Mouse (Mus musculus) hindbrain, embryonic 12.5 days (tissue): ENCODE data around the gene Gpt2. TPM values are rescaled to one million over a fixed set of nuclear protein-coding genes. Genes with fewer than 3 reads are reported as not detected.

Experiments used
- ATAC-seq: fragments of 200-750 bp; cut with Nextera tagmentation; 2 replicates; pipeline ENCODE4 v1.8.0; 2017; ENCODE audit warnings: moderate TSS enrichment; ENCODE audit not compliant: low FRiP score
- H3K27ac ChIP-seq: fragments of 300-500 bp; sonication (generic); 2 replicates; pipeline ENCODE4 v1.5.1; 2016; ENCODE audit warnings: mild to moderate bottlenecking
- H3K27me3 ChIP-seq: fragments of 300-500 bp; sonication (generic); 2 replicates; pipeline ENCODE4 v1.6.1; 2016; ENCODE audit warnings: mild to moderate bottlenecking
- H3K36me3 ChIP-seq: fragments of 300-500 bp; sonication (generic); 2 replicates; pipeline ENCODE4 v1.6.1; 2016; ENCODE audit warnings: mild to moderate bottlenecking
- H3K4me1 ChIP-seq: fragments of 300-500 bp; sonication (generic); 2 replicates; pipeline ENCODE4 v1.6.1; 2016
- H3K4me2 ChIP-seq: fragments of 300-500 bp; sonication (generic); replicated peaks from 2 replicates; pipeline ENCODE4 v1.6.1; 2016; ENCODE audit warnings: mild to moderate bottlenecking
- H3K4me3 ChIP-seq: fragments of 300-500 bp; sonication (generic); 2 replicates; pipeline ENCODE4 v1.5.1; 2016; ENCODE audit warnings: mild to moderate bottlenecking
- H3K9ac ChIP-seq: fragments of 300-500 bp; sonication (generic); 2 replicates; pipeline ENCODE4 v1.6.1; 2016; ENCODE audit warnings: mild to moderate bottlenecking, moderate library complexity
- H3K9me3 ChIP-seq: fragments of 300-500 bp; sonication (generic); replicated peaks from 2 replicates; pipeline ENCODE4 v1.6.1; 2016; ENCODE audit warnings: mild to moderate bottlenecking
- WGBS: fragments of 180-500 bp; shearing (Covaris S2); methylation state at CpG from one replicate; pipeline ENCODE4 v1.1.7; 2016; 5-methylcytosine and 5-hydroxymethylcytosine counted together
- polyA plus RNA-seq: library from polyadenylated mRNA; unstranded; fragments of >200 nt; fragmentation: Nextera tagmentation; extraction: Ambion mirVana; gene quantifications from 2 replicates; pipeline ENCODE4 v1.2.1, GENCODE M21; 2016

Gpt2 gene
- polyA plus RNA-seq, 1 experiment from 2014 or later, result 44.8 TPM

- 79% methylated on average over 4 of the region's 4 CpGs for WGBS
- Histone ChIP-seq H3K9ac (no peak overlapping the region), H3K27ac (no peak overlapping the region), H3K4me2 (no peak overlapping the region), H3K27me3 (no peaks in the 10 kb centered on the region), H3K9me3 (no peaks in the 10 kb centered on the region), H3K4me1 (no peaks in the 10 kb centered on the region), H3K36me3 (peaks cover 67% of the 10 kb centered on the region), H3K4me3 (no peak overlapping the region)
- no peak for ATAC-seq
Measured at GRCm38 (mm10) chr8:85508661-85509060, 16.3 kb downstream of the Gpt2 start.

DNA sequence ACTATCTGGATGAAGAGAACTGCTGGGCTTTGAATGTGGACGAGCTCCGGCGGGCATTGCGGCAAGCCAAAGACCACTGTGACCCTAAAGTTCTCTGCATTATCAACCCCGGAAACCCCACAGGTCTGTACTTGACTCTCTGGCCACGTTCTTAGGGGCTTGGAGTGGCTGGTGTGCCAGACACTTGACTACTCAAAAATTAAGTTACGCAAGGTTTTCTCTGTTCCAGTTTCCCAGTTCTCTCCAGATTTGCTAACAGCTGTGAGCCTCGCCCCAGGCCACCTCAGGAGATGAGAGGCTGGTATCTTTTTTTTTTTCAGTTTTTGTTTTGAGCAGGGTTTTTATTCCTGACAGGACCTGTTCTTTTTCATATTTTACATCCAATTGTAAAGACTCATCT lies 19.9 kb downstream of the Gpt2 start:
- H3K4me1 ChIP-seq, result no peaks in the 10 kb centered on the region
- H3K4me3 ChIP-seq, result no peak overlapping the region
- peaks cover 65% of the 10 kb centered on the region for H3K36me3 ChIP-seq
- H3K27me3 ChIP-seq, result no peaks in the 10 kb centered on the region
- no peaks in the 10 kb centered on the region for H3K9me3 ChIP-seq
- no peak overlapping the region for H3K9ac ChIP-seq
- no peak overlapping the region for H3K4me2 ChIP-seq
- WGBS, result 90% methylated on average over 8 of the region's 8 CpGs
- no peak for ATAC-seq
- H3K27ac ChIP-seq, result no peak overlapping the region

DNA sequence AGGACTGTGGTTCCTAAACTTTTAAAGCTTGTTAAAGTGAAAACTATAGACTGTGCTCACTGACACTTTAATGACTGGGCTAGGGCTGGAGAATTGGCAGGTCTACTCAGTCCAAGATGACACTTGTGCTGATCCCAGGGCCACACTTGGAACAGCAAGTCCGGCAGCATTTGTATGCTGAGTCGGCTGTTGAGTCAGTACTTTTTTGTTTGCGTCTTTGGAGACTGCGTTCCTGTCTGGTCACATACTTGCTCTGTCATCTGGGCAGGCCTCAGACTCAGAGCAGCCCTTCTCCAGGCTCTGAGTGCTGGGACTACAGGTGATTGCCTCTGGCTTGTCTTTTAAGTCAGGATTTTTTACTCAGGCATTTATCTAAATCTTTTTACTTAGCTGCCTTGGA lies 20.9 kb downstream of the Gpt2 start:
- Histone ChIP-seq H3K4me1 (no peaks in the 10 kb centered on the region), H3K4me2 (no peak overlapping the region), H3K27me3 (no peaks in the 10 kb centered on the region), H3K4me3 (no peak overlapping the region), H3K27ac (peak overlapping the region; percentile 55), H3K9me3 (no peaks in the 10 kb centered on the region), H3K9ac (no peak overlapping the region), H3K36me3 (peaks cover 67% of the 10 kb centered on the region)
- no peak for ATAC-seq
- WGBS, result 83% methylated on average over 4 of the region's 4 CpGs

DNA sequence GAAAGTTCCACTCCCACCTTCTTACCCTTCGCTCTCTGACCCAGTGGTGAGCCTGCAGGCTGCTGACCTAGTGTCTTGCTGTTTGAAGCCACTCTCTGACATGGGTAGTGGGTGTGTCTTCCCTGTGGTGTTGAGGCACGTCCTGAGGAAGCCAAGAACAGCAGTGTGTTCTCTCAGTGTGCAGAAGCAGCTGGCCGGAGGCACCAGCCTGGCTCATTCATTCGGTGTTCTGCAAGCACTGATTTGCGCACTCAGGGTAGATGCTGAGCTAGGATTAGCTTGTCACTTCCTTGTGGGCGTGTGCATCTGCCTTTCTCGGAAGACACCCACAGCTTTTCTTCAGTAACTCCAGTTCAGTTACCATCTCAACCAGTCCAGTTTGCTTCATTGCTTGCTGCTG lies 23.0 kb downstream of the Gpt2 start:
- Histone ChIP-seq H3K27me3 (no peaks in the 10 kb centered on the region), H3K9ac (no peak overlapping the region), H3K36me3 (peaks cover 66% of the 10 kb centered on the region), H3K4me2 (no peak overlapping the region), H3K4me1 (no peaks in the 10 kb centered on the region), H3K9me3 (no peaks in the 10 kb centered on the region), H3K27ac (no peak overlapping the region), H3K4me3 (no peak overlapping the region)
- 75% methylated on average over 7 of the region's 7 CpGs for WGBS
- ATAC-seq, result no peak

DNA sequence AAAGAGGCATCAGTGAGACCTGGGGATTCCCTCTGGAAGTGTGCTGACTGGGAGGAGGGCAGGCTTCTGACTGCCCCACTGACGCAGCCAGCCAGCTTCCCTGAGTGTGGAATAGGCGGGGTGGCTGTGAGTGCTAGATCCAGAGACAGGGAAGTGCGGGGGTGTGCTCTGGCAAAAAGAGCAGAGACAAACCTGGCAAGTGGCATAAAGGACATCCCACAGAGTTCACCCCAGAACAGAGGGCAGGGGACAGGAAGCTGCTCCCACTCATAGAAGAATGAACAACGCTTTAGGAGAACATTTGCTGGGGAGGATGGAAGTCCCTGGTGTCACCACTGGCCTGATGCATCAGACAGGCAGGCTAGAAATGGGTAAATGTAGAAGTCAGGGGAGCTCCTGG lies 25.0 kb downstream of the Gpt2 start:
- no peak overlapping the region for H3K4me3 ChIP-seq
- H3K4me2 ChIP-seq, result no peak overlapping the region
- H3K9ac ChIP-seq, result no peak overlapping the region
- ATAC-seq, result no peak
- no peaks in the 10 kb centered on the region for H3K4me1 ChIP-seq
- H3K27ac ChIP-seq, result no peak overlapping the region
- no peaks in the 10 kb centered on the region for H3K27me3 ChIP-seq
- H3K9me3 ChIP-seq, result no peaks in the 10 kb centered on the region
- H3K36me3 ChIP-seq, result peaks cover 70% of the 10 kb centered on the region
- 80% methylated on average over 4 of the region's 4 CpGs for WGBS

GRCm38 (mm10) chr8:85517956-85518355 lies 25.6 kb downstream of the Gpt2 start:
- 90% methylated on average over 10 of the region's 10 CpGs for WGBS
- Histone ChIP-seq H3K4me2 (no peak overlapping the region), H3K4me3 (no peak overlapping the region), H3K9me3 (no peaks in the 10 kb centered on the region), H3K4me1 (no peaks in the 10 kb centered on the region), H3K27ac (no peak overlapping the region), H3K9ac (no peak overlapping the region), H3K27me3 (no peaks in the 10 kb centered on the region), H3K36me3 (peaks cover 74% of the 10 kb centered on the region)
- ATAC-seq, result no peak

GRCm38 (mm10) chr8:85520586-85520985 lies 28.2 kb downstream of the Gpt2 start:
- Histone ChIP-seq H3K4me2 (no peak overlapping the region), H3K36me3 (peaks cover 74% of the 10 kb centered on the region), H3K27me3 (no peaks in the 10 kb centered on the region), H3K9ac (no peak overlapping the region), H3K4me1 (no peaks in the 10 kb centered on the region), H3K27ac (no peak overlapping the region), H3K4me3 (no peak overlapping the region), H3K9me3 (no peaks in the 10 kb centered on the region)
- WGBS, result 98% methylated on average over 4 of the region's 4 CpGs
- ATAC-seq, result no peak

- ATAC-seq, result no peak
Measured at GRCm38 (mm10) chr8:85521332-85521731, 29.0 kb downstream of the Gpt2 start.

DNA sequence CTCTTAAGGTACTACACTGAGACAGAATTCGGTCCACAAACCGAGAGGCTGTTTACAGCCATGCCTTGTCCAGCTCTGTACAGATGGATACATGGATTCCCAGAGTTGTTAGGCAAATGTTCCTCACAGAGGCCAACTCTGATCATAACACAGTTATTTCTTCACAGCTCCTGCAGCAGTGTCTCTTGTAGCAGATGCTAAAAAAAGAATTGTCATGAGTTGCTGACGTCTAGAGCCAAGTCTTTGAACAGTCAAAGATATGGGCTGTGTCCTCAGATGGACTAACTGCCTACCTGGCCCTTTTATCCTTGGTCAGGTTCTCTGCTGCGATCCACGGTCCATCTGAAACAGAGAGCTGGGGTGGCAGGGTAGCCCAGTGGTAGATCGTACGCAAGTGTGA lies 31.7 kb downstream of the Gpt2 start:
- no peaks in the 10 kb centered on the region for H3K4me1 ChIP-seq

More at GRCm38 (mm10) chr8:85521332-85521731, 29.0 kb downstream of the Gpt2 start:
- no peaks in the 10 kb centered on the region for H3K27me3 ChIP-seq
- H3K9me3 ChIP-seq, result no peaks in the 10 kb centered on the region
- no peak overlapping the region for H3K4me2 ChIP-seq
- no peak overlapping the region for H3K27ac ChIP-seq
- no peaks in the 10 kb centered on the region for H3K4me1 ChIP-seq
- WGBS, result 94% methylated on average over 8 of the region's 8 CpGs
- no peak overlapping the region for H3K9ac ChIP-seq
- H3K36me3 ChIP-seq, result peaks cover 70% of the 10 kb centered on the region
- no peak overlapping the region for H3K4me3 ChIP-seq

DNA sequence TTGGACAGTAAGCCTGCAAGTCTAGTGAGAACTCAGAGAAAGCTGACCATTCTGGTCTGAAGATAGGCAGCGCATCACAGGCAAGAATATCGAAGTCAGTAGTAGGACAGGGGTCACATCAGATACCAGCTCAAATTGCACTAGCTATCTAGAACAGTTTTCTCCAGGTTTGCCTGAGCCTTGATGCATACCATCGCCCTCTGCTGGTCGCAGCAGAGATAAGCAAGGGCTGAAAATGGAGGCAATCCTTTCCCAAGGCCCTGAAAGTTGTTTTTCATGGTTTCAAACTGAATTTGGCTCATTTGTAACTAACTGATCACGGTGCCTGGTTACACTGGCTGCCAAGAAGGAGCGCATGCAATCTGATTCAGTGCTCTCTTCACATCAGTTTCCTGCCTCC lies 33.7 kb downstream of the Gpt2 start:
- Histone ChIP-seq H3K4me3 (no peak overlapping the region), H3K36me3 (peaks cover 43% of the 10 kb centered on the region)
- WGBS, result 34% methylated on average over 6 of the region's 6 CpGs

More for the DNA sequence above, 31.7 kb downstream of the Gpt2 start:
- no peaks in the 10 kb centered on the region for H3K27me3 ChIP-seq
- H3K4me3 ChIP-seq, result no peak overlapping the region
- H3K4me2 ChIP-seq, result no peak overlapping the region
- no peak for ATAC-seq
- H3K36me3 ChIP-seq, result peaks cover 54% of the 10 kb centered on the region
- no peak overlapping the region for H3K27ac ChIP-seq
- H3K9me3 ChIP-seq, result no peaks in the 10 kb centered on the region
- WGBS, result 98% methylated on average over 7 of the region's 7 CpGs
- H3K9ac ChIP-seq, result no peak overlapping the region

GRCm38 (mm10) chr8:85528959-85529358 lies 36.6 kb downstream of the Gpt2 start:
- 79% methylated on average over 3 of the region's 3 CpGs for WGBS
- Histone ChIP-seq H3K4me1 (no peaks in the 10 kb centered on the region), H3K9me3 (no peaks in the 10 kb centered on the region), H3K4me2 (no peak overlapping the region), H3K4me3 (no peak overlapping the region), H3K27ac (no peak overlapping the region), H3K9ac (no peak overlapping the region), H3K27me3 (no peaks in the 10 kb centered on the region), H3K36me3 (peaks cover 17% of the 10 kb centered on the region)
- ATAC-seq, result no peak

More for the DNA sequence above, 33.7 kb downstream of the Gpt2 start:
- no peaks in the 10 kb centered on the region for H3K4me1 ChIP-seq
- H3K9ac ChIP-seq, result no peak overlapping the region
- H3K9me3 ChIP-seq, result no peaks in the 10 kb centered on the region
- no peak overlapping the region for H3K4me2 ChIP-seq
- no peaks in the 10 kb centered on the region for H3K27me3 ChIP-seq
- H3K27ac ChIP-seq, result no peak overlapping the region
- no peak for ATAC-seq

- Histone ChIP-seq H3K4me1 (no peaks in the 10 kb centered on the region), H3K4me3 (no peak overlapping the region), H3K4me2 (no peak overlapping the region), H3K27ac (no peak overlapping the region), H3K36me3 (peaks cover 24% of the 10 kb centered on the region), H3K27me3 (no peaks in the 10 kb centered on the region), H3K9ac (no peak overlapping the region), H3K9me3 (no peaks in the 10 kb centered on the region)
- ATAC-seq, result no peak
- 97% methylated on average over 1 of the region's 1 CpGs for WGBS
Measured at GRCm38 (mm10) chr8:85530717-85531116, 38.3 kb downstream of the Gpt2 start.

DNA sequence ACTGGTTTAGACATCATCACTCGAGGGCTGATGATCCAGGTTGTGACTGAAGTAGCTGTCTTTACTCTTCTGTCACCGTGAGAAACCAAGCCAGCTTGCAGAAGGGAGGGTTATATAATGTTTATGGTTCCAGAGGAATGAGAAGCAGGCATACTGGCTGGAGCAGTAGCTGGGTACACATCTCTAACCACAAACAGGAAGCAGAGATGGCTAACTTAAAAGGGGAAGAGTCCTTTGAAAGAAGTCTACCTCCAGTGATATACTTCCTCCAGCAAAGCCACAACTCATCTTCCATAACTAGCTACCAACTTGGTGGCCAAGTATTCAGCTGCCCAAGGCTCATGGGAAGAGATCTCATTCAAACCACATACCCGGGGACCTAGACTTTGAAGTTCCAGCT lies 39.1 kb downstream of the Gpt2 start:
- H3K9me3 ChIP-seq, result no peaks in the 10 kb centered on the region
- no peak overlapping the region for H3K27ac ChIP-seq
- no peak overlapping the region for H3K4me3 ChIP-seq
- no peak for ATAC-seq
- no peaks in the 10 kb centered on the region for H3K4me1 ChIP-seq
- no peaks in the 10 kb centered on the region for H3K27me3 ChIP-seq
- WGBS, result 91% methylated on average over 3 of the region's 3 CpGs
- H3K9ac ChIP-seq, result no peak overlapping the region
- H3K4me2 ChIP-seq, result no peak overlapping the region
- H3K36me3 ChIP-seq, result peaks cover 27% of the 10 kb centered on the region
